Mouse (Mus musculus) stomach, embryonic 16.5 days (tissue): ENCODE measurements around the gene Wdr90. TPM values are rescaled to one million over a fixed set of nuclear protein-coding genes. Genes with fewer than 3 reads are reported as not detected.
A peak's percentile ranks its signal among the peaks of the same experiment; 100 is the strongest.

Experiments used
- ATAC-seq: fragments of 200-750 bp; cut with Nextera tagmentation; 2 replicates; pipeline ENCODE4 v1.8.0; 2017; ENCODE audit warnings: moderate number of reproducible peaks, moderate TSS enrichment; ENCODE audit not compliant: insufficient read depth, low FRiP score
- H3K27ac ChIP-seq: fragments of 300-500 bp; sonication (generic); 2 replicates; pipeline ENCODE4 v1.5.1; 2014; ENCODE audit warnings: low read length
- H3K27me3 ChIP-seq: fragments of 300-500 bp; sonication (generic); 2 replicates; pipeline ENCODE4 v1.6.1; 2014; ENCODE audit warnings: low read length, control low read depth, mixed read lengths; ENCODE audit not compliant: control insufficient read depth, insufficient read depth
- H3K36me3 ChIP-seq: fragments of 300-500 bp; sonication (generic); 2 replicates; pipeline ENCODE4 v1.6.1; 2014; ENCODE audit warnings: low read length; ENCODE audit not compliant: control insufficient read depth, insufficient read depth
- H3K4me1 ChIP-seq: fragments of 300-500 bp; sonication (generic); 2 replicates; pipeline ENCODE4 v1.6.1; 2014; ENCODE audit warnings: low read length, control low read depth, mixed read lengths; ENCODE audit not compliant: control insufficient read depth, insufficient read depth
- H3K4me2 ChIP-seq: fragments of 300-500 bp; sonication (generic); 2 replicates; pipeline ENCODE4 v1.6.1; 2014; ENCODE audit warnings: low read depth, low read length, mixed read lengths
- H3K4me3 ChIP-seq: fragments of 300-500 bp; sonication (generic); replicated peaks from 2 replicates; pipeline ENCODE4 v1.5.1; 2014; ENCODE audit warnings: mild to moderate bottlenecking, low read length
- H3K9ac ChIP-seq: fragments of 300-500 bp; sonication (generic); 2 replicates; pipeline ENCODE4 v1.6.1; 2014; ENCODE audit warnings: low read length
- H3K9me3 ChIP-seq: fragments of 300-500 bp; sonication (generic); replicated peaks from 2 replicates; pipeline ENCODE4 v1.6.1; 2016; ENCODE audit warnings: low read length, control low read depth; ENCODE audit not compliant: control insufficient read depth
- WGBS: fragments of 180-500 bp; shearing (Covaris S2); extraction: QIAGEN DNeasy Blood & Tissue Kit; methylation state at CpG from one replicate; pipeline ENCODE4 v1.1.7; 2014; 5-methylcytosine and 5-hydroxymethylcytosine counted together
- polyA plus RNA-seq: library from polyadenylated mRNA; unstranded; fragments of >200 nt; fragmentation: Nextera tagmentation; extraction: Ambion mirVana; gene quantifications from 2 replicates; pipeline ENCODE4 v1.2.1, GENCODE M21; 2015

The Wdr90 gene
- polyA plus RNA-seq, 1 experiment from 2014 or later, result 22.1 TPM

DNA sequence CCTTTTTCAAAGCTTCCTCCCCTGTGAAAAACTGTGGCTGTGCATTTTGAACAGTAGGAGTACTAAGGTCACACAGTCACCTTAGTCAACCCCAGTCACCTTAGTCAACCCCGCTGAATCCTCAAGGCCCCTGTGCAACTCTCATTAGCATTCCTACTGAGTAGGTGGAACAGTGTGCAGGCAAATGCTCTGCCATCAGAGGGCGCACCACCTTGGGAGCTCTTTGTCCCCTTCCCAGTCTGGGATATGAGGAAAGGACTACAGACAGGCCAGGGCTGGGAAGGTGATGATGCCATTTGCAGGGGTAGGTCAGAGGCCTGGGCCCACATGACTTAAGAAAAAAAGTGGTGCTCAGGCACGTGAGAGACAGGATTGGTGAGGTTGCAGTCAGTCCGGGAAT lies 18.0 kb upstream of the Wdr90 start:
- no peak overlapping the region for H3K4me3 ChIP-seq
- H3K27me3 ChIP-seq, result no peaks in the 10 kb centered on the region
- H3K9me3 ChIP-seq, result no peaks in the 10 kb centered on the region
- H3K4me2 ChIP-seq, result no peak overlapping the region
- H3K27ac ChIP-seq, result no peak overlapping the region
- WGBS, result 63% methylated on average over 4 of the region's 4 CpGs
- H3K36me3 ChIP-seq, result peaks cover 10% of the 10 kb centered on the region
- H3K9ac ChIP-seq, result no peak overlapping the region
- no peak for ATAC-seq
- H3K4me1 ChIP-seq, result peaks cover 25% of the 10 kb centered on the region

DNA sequence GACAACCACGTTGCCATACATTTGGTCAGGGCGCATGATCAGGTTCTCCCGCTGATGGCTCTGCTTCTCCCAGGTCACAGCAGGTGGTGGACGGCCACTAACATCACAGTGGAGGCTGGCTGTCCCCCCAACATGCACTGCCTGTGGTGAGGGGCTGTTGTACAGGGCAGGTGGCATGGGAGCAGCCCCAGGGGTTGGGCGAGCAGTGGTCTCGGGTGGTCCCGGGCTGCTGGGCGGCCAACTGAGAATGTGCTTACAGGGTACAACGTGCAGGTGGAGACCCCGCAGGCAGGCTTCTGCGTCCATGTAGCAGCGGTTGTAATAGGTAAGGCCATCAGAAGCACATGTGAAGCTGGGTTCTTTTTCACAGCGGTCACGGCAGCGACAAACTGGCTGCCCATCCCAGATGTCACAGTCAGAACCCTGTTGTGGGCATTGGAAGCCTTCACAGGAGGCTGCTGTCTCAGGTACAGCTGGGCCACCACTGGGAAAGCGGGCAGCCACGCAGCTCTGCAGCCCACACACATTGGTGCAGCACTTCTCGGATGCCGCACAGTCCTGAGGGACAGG lies 17.4 kb upstream of the Wdr90 start:
- H3K27me3 ChIP-seq, result no peaks in the 10 kb centered on the region
- H3K27ac ChIP-seq, result no peak overlapping the region
- H3K36me3 ChIP-seq, result peaks cover 10% of the 10 kb centered on the region
- WGBS, result 92% methylated on average over 19 of the region's 19 CpGs
- H3K9ac ChIP-seq, result no peak overlapping the region
- H3K9me3 ChIP-seq, result no peaks in the 10 kb centered on the region
- peaks cover 29% of the 10 kb centered on the region for H3K4me1 ChIP-seq
- no peak overlapping the region for H3K4me2 ChIP-seq
- no peak overlapping the region for H3K4me3 ChIP-seq
- no peak for ATAC-seq

DNA sequence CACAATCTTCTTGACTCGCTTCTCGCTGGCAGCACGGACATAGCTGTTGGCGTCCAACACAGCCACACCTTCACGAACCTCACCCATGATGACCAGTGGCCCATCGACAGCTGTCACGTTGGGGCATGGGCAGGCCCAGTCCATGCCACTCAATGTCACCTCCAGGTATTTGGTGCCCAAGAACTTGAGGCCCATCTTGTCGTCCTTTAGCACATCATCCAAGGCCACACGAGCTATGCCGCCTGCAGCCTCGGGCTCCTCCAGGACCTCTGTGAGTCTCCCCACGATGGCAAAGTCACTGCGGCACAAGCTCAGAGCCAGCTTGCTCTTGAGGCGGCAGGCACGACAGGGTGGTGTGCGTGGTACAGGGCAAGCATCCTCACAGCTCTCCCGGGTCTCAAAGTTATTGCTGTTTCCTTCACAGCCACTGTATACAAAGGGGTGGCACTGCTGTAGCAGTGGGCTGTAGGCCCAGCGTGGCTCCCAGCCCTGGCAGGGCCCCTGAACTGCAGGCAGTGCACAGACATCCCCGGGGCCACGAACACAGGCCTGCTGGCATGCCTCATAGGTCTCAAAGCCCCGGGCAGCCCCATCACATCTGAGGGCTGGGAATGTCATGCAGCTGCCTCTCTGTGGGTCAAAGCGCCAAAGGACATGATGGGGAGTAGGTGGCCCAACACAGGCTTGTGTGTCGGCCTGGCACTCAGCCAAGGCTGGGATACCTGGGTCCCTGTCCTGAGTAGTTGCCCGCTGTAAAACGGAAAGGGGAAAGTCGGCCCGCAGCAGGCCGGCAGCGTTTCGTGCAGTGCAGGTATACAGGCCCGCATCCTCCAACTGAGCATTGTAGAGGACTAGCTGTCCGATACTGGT lies 16.7 kb upstream of the Wdr90 start:
- no peak overlapping the region for H3K4me2 ChIP-seq
- H3K27me3 ChIP-seq, result no peaks in the 10 kb centered on the region
- peaks cover 29% of the 10 kb centered on the region for H3K4me1 ChIP-seq
- no peak overlapping the region for H3K9ac ChIP-seq
- H3K27ac ChIP-seq, result no peak overlapping the region
- 91% methylated on average over 32 of the region's 32 CpGs for WGBS
- peaks cover 7% of the 10 kb centered on the region; the same call in 1 of the 2 replicates for H3K36me3 ChIP-seq
- no peak overlapping the region for H3K4me3 ChIP-seq
- ATAC-seq, result no peak
- no peaks in the 10 kb centered on the region for H3K9me3 ChIP-seq

DNA sequence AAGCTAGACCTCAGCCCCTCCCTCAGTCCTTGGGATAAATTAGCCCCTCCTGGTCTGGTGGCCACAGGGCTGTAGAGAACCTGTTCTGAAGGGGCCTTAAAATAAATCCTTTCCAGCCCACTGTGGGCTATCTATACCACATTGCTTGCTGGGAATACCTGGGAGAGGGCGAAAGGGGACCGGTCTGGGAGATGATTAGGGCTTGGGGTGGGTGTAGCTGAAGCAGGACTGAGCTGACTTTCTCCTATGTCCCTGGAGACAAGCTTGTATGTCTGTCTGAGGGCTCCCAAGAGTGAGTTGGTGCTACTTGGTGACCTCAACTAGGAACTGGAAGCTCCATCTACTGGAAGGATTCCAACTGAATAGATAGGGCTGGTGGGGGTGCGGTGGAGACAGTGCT lies 15.7 kb upstream of the Wdr90 start:
- Histone ChIP-seq H3K9ac (no peak overlapping the region), H3K4me3 (no peak overlapping the region), H3K4me1 (peaks cover 29% of the 10 kb centered on the region), H3K9me3 (no peaks in the 10 kb centered on the region), H3K27ac (no peak overlapping the region), H3K36me3 (peaks cover 7% of the 10 kb centered on the region; the same call in 1 of the 2 replicates), H3K27me3 (no peaks in the 10 kb centered on the region), H3K4me2 (no peak overlapping the region)
- no peak for ATAC-seq
- WGBS, result 88% methylated on average over 3 of the region's 3 CpGs

DNA sequence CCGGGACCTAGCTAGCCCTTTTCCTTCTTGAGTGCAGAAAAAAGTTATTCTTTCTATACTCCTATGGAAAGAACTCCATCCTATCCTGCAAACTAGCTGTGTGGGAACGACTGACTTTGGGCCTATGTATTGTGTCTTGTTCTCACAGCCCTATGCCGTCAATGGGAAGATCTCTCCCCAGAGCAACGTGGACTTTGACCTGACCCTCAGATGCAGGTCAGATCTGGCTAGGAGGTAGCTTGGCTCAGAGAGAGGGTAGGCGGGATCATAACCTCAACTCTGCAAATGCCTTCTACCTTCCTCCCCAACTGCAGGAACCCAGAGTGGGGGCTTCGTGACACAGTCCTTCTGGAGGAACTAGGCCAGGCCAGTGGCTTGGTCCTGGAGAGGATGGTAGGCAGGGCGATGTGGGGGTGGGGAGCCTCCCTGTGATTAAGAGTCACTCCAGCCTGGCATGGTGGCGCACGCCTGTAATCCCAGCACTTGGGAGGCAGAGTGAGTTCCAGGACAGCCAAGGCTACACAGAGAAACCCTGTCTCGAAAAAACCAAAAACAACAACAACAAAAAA lies 15.1 kb upstream of the Wdr90 start:
- H3K9ac ChIP-seq, result peak overlapping the region; percentile 85
- H3K27me3 ChIP-seq, result no peaks in the 10 kb centered on the region
- peak overlapping the region; percentile 90 for H3K4me2 ChIP-seq
- no peak overlapping the region for H3K27ac ChIP-seq
- no peak for ATAC-seq
- H3K36me3 ChIP-seq, result peaks cover 7% of the 10 kb centered on the region; the same call in 1 of the 2 replicates
- no peaks in the 10 kb centered on the region for H3K9me3 ChIP-seq
- peak overlapping the region; percentile 93 for H3K4me3 ChIP-seq
- H3K4me1 ChIP-seq, result peaks cover 27% of the 10 kb centered on the region
- 58% methylated on average over 10 of the region's 10 CpGs for WGBS

DNA sequence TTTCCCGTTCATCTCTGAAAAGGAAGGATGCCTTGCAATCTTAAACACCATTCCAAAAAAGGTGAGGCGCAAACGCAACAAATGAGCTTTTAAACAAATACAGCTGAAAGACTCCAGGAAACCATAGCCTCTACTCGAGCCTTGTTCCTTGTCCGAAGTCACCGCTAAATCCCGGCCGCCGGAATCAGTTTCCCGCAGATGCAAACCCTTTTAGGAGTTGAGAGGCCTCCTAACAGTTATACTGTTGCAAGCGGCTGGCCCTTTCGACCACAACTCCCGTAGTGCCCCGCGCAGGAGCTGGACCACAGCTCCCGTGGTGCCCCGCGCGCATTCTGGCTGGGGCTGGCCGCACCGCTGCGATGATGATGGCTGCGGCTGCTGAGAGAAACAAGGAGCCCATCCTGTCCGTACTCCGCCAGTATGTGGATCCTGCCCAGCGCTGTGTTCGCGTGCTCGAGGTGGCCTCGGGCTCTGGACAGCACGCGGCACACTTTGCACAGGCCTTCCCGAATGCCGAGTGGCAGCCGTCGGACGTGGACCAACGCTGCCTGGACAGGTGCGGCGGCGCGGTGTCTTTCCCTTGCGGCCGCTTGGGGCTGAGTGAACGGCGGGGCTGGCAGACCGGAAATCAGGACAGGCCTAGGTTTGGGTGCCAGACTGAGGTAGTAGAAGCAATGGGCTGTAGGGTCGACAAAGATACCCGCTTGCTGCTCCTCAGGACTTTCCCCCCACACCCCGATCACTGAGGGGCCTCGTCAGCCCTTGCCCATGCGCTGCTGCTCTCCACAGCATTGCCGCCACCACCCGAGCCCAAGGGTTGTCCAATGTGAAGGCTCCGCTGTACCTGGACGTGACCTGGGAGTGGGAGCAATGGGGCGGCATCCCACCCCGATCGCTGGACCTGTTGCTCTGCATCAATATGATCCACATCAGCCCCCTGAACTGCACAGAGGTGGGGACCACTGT lies 14.2 kb upstream of the Wdr90 start:
- Histone ChIP-seq H3K9me3 (no peaks in the 10 kb centered on the region), H3K9ac (peak overlapping the region; percentile 85), H3K27ac (peak overlapping the region; percentile 97), H3K4me1 (peaks cover 19% of the 10 kb centered on the region), H3K4me2 (peak overlapping the region; percentile 90), H3K4me3 (peak overlapping the region; percentile 93), H3K36me3 (peaks cover 7% of the 10 kb centered on the region; the same call in 1 of the 2 replicates), H3K27me3 (no peaks in the 10 kb centered on the region)
- ATAC-seq, result peak; percentile 93
- under 1% methylated on average over 59 of the region's 59 CpGs for WGBS

DNA sequence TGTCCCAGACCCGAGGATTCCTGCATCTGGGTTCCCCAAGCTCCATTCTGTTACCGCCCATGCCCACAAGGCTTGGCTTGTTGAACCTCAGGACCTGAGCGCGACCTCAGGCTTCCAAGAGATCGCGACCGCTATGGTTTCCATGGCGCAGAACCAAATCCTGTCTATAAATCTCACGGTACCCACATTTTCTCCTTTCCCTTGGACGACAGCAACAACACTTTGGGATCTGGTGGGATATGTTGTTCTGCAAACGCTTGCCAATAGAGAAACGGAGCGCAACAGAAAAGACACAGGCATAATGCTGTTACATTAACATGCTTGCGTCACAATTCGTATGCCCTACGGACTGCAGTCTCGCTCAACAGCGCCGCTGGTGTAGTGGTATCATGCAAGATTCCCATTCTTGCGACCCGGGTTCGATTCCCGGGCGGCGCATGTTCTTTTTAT lies 13.4 kb upstream of the Wdr90 start, which contains the start of gene Mettl26:
TSS of gene Mettl26 (plus strand) at position 354 of the 450 bp plus-strand sequence.
- ATAC-seq, result peak; percentile 84
- Histone ChIP-seq H3K9me3 (no peaks in the 10 kb centered on the region), H3K27ac (peak within 1 kb of the TSS; percentile 97), H3K4me1 (peaks cover 16% of the 10 kb centered on the region), H3K4me3 (peak within 1 kb of the TSS; percentile 93), H3K36me3 (peaks cover 7% of the 10 kb centered on the region; the same call in 1 of the 2 replicates), H3K27me3 (no peaks in the 10 kb centered on the region), H3K9ac (peak within 1 kb of the TSS; percentile 85), H3K4me2 (peak within 1 kb of the TSS; percentile 90)
- WGBS, result under 1% methylated on average over 25 of the region's 25 CpGs

DNA sequence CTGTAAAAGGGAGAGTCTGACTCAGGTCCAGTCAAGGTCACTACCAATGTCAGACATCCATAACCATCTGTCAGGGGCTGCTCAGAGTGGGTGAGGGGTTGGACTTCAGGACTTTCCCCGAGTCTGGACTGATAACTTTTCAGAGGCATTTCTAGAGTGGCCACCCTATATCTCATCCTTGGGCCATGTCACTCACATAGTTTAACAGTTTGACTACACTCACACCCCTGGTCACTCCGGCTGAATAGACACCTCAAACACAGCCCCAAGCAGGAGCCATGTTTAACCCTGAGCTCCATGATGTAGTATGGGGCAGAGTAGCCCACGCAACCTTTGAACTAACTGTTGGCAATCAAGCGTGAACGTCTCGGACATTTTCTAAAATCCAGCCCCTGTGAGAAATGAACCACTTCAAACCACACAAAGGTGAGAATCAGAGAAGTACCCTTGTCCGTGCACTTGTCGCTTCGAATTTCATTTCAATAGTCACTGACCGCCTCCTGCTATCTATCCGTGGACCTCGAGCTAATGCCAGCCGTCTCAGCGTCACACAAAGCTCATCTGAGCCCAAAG lies 12.9 kb upstream of the Wdr90 start:
- Histone ChIP-seq H3K4me2 (peak overlapping the region; percentile 90), H3K9me3 (no peaks in the 10 kb centered on the region), H3K27me3 (no peaks in the 10 kb centered on the region), H3K9ac (peak overlapping the region; percentile 85), H3K4me1 (peaks cover 16% of the 10 kb centered on the region), H3K4me3 (peak overlapping the region; percentile 93), H3K27ac (peak overlapping the region; percentile 97), H3K36me3 (peaks cover 7% of the 10 kb centered on the region; the same call in 1 of the 2 replicates)
- ATAC-seq, result no peak
- WGBS, result 4% methylated on average over 14 of the region's 14 CpGs
